Mouse (Mus musculus) embryonic facial prominence, embryonic 13.5 days (tissue): ENCODE measurements at regions not wholly inside any gene's neighbourhood (a gene's known extent, or its start where the extent isn't known, plus 50 kb on each side); places are given as distances from the start of the nearest gene placed in this dataset.
"Not testable (repeated sequence)": the region's sequence is repeated elsewhere in the genome, so short reads cannot be mapped to it uniquely, and the experiment has no call there.

Experiments used
- ATAC-seq: fragments of 200-750 bp; cut with Nextera tagmentation; 2 replicates; pipeline ENCODE4 v1.8.0; 2017; ENCODE audit warnings: low read depth; ENCODE audit not compliant: insufficient number of reproducible peaks, insufficient read depth, low FRiP score, low TSS enrichment
- H3K27ac ChIP-seq: fragments of 300-500 bp; sonication (generic); 2 replicates; pipeline ENCODE4 v1.5.1; 2015; ENCODE audit warnings: moderate library complexity, mild to moderate bottlenecking, inconsistent platforms
- H3K27me3 ChIP-seq: fragments of 300-500 bp; sonication (generic); 2 replicates; pipeline ENCODE4 v1.6.1; 2015; ENCODE audit warnings: mild to moderate bottlenecking, inconsistent platforms
- H3K36me3 ChIP-seq: fragments of 300-500 bp; sonication (generic); 2 replicates; pipeline ENCODE4 v1.6.1; 2015; ENCODE audit warnings: mild to moderate bottlenecking, inconsistent platforms
- H3K4me1 ChIP-seq: fragments of 300-500 bp; sonication (generic); 2 replicates; pipeline ENCODE4 v1.6.1; 2015; ENCODE audit warnings: inconsistent platforms
- H3K4me2 ChIP-seq: fragments of 300-500 bp; sonication (generic); 2 replicates; pipeline ENCODE4 v1.6.1; 2015; ENCODE audit warnings: moderate library complexity, mild to moderate bottlenecking, inconsistent platforms
- H3K4me3 ChIP-seq: fragments of 300-500 bp; sonication (generic); 2 replicates; pipeline ENCODE4 v1.5.1; 2015; ENCODE audit warnings: mild to moderate bottlenecking, inconsistent platforms
- H3K9ac ChIP-seq: fragments of 300-500 bp; sonication (generic); 2 replicates; pipeline ENCODE4 v1.6.1; 2015; ENCODE audit warnings: mild to moderate bottlenecking, inconsistent platforms
- H3K9me3 ChIP-seq: fragments of 300-500 bp; sonication (generic); 2 replicates; pipeline ENCODE4 v1.6.1; 2016; ENCODE audit warnings: inconsistent platforms
- WGBS: fragments of 180-500 bp; shearing (Covaris S2); methylation state at CpG from one replicate; pipeline ENCODE4 v1.1.7; 2015; ENCODE audit warnings: mixed read lengths; 5-methylcytosine and 5-hydroxymethylcytosine counted together

- Histone ChIP-seq H3K4me2 (no peak overlapping the region), H3K4me3 (no peak overlapping the region), H3K36me3 (no peaks in the 10 kb centered on the region), H3K9me3 (no peaks in the 10 kb centered on the region), H3K9ac (no peak overlapping the region), H3K4me1 (0 out of 2 replicates have a peak, but pooled peaks cover 7% of the 10 kb centered on the region), H3K27me3 (no peaks in the 10 kb centered on the region), H3K27ac (no peak overlapping the region)
- no peak for ATAC-seq
- 85% methylated on average over 4 of the region's 4 CpGs for WGBS
These were observed 162.7 kb upstream of the Intu start for GRCm38 (mm10) chr3:40368421-40368820.

GRCm38 (mm10) chr3:40371411-40371810 lies 159.7 kb upstream of the Intu start:
- Histone ChIP-seq H3K4me2 (no peak overlapping the region), H3K4me3 (no peak overlapping the region), H3K9me3 (no peaks in the 10 kb centered on the region), H3K9ac (no peak overlapping the region), H3K27ac (no peak overlapping the region), H3K4me1 (no peaks in the 10 kb centered on the region), H3K27me3 (no peaks in the 10 kb centered on the region), H3K36me3 (no peaks in the 10 kb centered on the region)
- WGBS = 58% methylated on average over 7 of the region's 7 CpGs
- no peak for ATAC-seq

GRCm38 (mm10) chr3:40376220-40376619 lies 154.9 kb upstream of the Intu start:
- H3K9me3 ChIP-seq, H3K4me2 ChIP-seq, H3K27ac ChIP-seq, ATAC-seq, H3K36me3 ChIP-seq, H3K27me3 ChIP-seq, H3K9ac ChIP-seq, H3K4me3 ChIP-seq: not testable (repeated sequence)
- peaks cover 13% of the 10 kb centered on the region for H3K4me1 ChIP-seq

- Histone ChIP-seq H3K4me2 (no peak overlapping the region), H3K27ac (no peak overlapping the region), H3K9ac (no peak overlapping the region), H3K9me3 (no peaks in the 10 kb centered on the region), H3K4me1 (peaks cover 13% of the 10 kb centered on the region), H3K4me3 (no peak overlapping the region), H3K36me3 (no peaks in the 10 kb centered on the region), H3K27me3 (no peaks in the 10 kb centered on the region)
- no peak for ATAC-seq
- WGBS = 69% methylated on average over 7 of the region's 7 CpGs
These were observed 153.7 kb upstream of the Intu start for GRCm38 (mm10) chr3:40377416-40377815.

GRCm38 (mm10) chr3:40379063-40379462 lies 152.0 kb upstream of the Intu start:
- Histone ChIP-seq H3K9ac (no peak overlapping the region), H3K36me3 (no peaks in the 10 kb centered on the region), H3K27ac (no peak overlapping the region), H3K4me3 (no peak overlapping the region), H3K27me3 (no peaks in the 10 kb centered on the region), H3K9me3 (no peaks in the 10 kb centered on the region), H3K4me2 (no peak overlapping the region), H3K4me1 (peaks cover 13% of the 10 kb centered on the region)
- no peak for ATAC-seq
- WGBS = 95% methylated on average over 2 of the region's 2 CpGs

- no peak overlapping the region for H3K4me2 ChIP-seq
- peaks cover 5% of the 10 kb centered on the region for H3K4me1 ChIP-seq
- H3K27me3 ChIP-seq = no peaks in the 10 kb centered on the region
- no peak for ATAC-seq
- H3K4me3 ChIP-seq = no peak overlapping the region
- H3K36me3 ChIP-seq = no peaks in the 10 kb centered on the region
- 25% methylated on average over 6 of the region's 6 CpGs for WGBS
- no peak overlapping the region for H3K27ac ChIP-seq
- no peak overlapping the region for H3K9ac ChIP-seq
- H3K9me3 ChIP-seq = no peaks in the 10 kb centered on the region
These were observed 139.5 kb upstream of the Intu start for GRCm38 (mm10) chr3:40391631-40392030.

GRCm38 (mm10) chr3:40398184-40398583 lies 132.9 kb upstream of the Intu start:
- Histone ChIP-seq H3K27me3 (no peaks in the 10 kb centered on the region), H3K4me3 (no peak overlapping the region), H3K4me2 (no peak overlapping the region), H3K9ac (no peak overlapping the region), H3K4me1 (peaks cover 10% of the 10 kb centered on the region), H3K36me3 (no peaks in the 10 kb centered on the region), H3K27ac (peak overlapping the region; percentile 24; the same call in 1 of the 2 replicates), H3K9me3 (no peaks in the 10 kb centered on the region)
- 51% methylated on average over 12 of the region's 12 CpGs for WGBS
- ATAC-seq = no peak

- H3K27ac ChIP-seq = no peak overlapping the region
- H3K36me3 ChIP-seq = no peaks in the 10 kb centered on the region
- H3K9me3 ChIP-seq = no peaks in the 10 kb centered on the region
- H3K4me2 ChIP-seq = no peak overlapping the region
- ATAC-seq = no peak
- H3K9ac ChIP-seq = no peak overlapping the region
- H3K4me1 ChIP-seq = peaks cover 2% of the 10 kb centered on the region; the same call in 1 of the 2 replicates
- no peak overlapping the region for H3K4me3 ChIP-seq
- WGBS = 81% methylated on average over 4 of the region's 4 CpGs
- no peaks in the 10 kb centered on the region for H3K27me3 ChIP-seq
These were observed 127.7 kb upstream of the Intu start for GRCm38 (mm10) chr3:40403402-40403801.

- no peaks in the 10 kb centered on the region for H3K4me1 ChIP-seq
- H3K4me3 ChIP-seq = no peak overlapping the region
- H3K36me3 ChIP-seq = no peaks in the 10 kb centered on the region
- H3K27ac ChIP-seq = no peak overlapping the region
- no peaks in the 10 kb centered on the region for H3K27me3 ChIP-seq
- H3K4me2 ChIP-seq = no peak overlapping the region
- no peak overlapping the region for H3K9ac ChIP-seq
- 65% methylated on average over 18 of the region's 18 CpGs for WGBS
- no peaks in the 10 kb centered on the region for H3K9me3 ChIP-seq
- no peak for ATAC-seq
These were observed 125.8 kb upstream of the Intu start for GRCm38 (mm10) chr3:40405095-40405948.

GRCm38 (mm10) chr3:40405949-40406236 lies 125.2 kb upstream of the Intu start:
- Histone ChIP-seq H3K27me3 (no peaks in the 10 kb centered on the region), H3K4me1 (no peaks in the 10 kb centered on the region), H3K27ac (no peak overlapping the region), H3K36me3 (no peaks in the 10 kb centered on the region), H3K9me3 (no peaks in the 10 kb centered on the region), H3K4me2 (no peak overlapping the region), H3K4me3 (no peak overlapping the region), H3K9ac (no peak overlapping the region)
- ATAC-seq = no peak
- 89% methylated on average over 2 of the region's 2 CpGs for WGBS

- H3K4me1 ChIP-seq = no peaks in the 10 kb centered on the region
- no peak overlapping the region for H3K27ac ChIP-seq
- H3K36me3 ChIP-seq = no peaks in the 10 kb centered on the region
- H3K4me3 ChIP-seq = no peak overlapping the region
- H3K4me2 ChIP-seq = no peak overlapping the region
- ATAC-seq = no peak
- no peaks in the 10 kb centered on the region for H3K27me3 ChIP-seq
- 42% methylated on average over 5 of the region's 5 CpGs for WGBS
- H3K9me3 ChIP-seq = no peaks in the 10 kb centered on the region
- no peak overlapping the region for H3K9ac ChIP-seq
These were observed 122.1 kb upstream of the Intu start for GRCm38 (mm10) chr3:40408921-40409488.

- Histone ChIP-seq H3K27me3 (no peaks in the 10 kb centered on the region), H3K4me1 (no peaks in the 10 kb centered on the region), H3K9ac (no peak overlapping the region), H3K27ac (no peak overlapping the region), H3K9me3 (no peaks in the 10 kb centered on the region), H3K4me2 (no peak overlapping the region), H3K36me3 (no peaks in the 10 kb centered on the region), H3K4me3 (no peak overlapping the region)
- WGBS = 69% methylated on average over 4 of the region's 4 CpGs
- no peak for ATAC-seq
These were observed 120.3 kb upstream of the Intu start for GRCm38 (mm10) chr3:40410749-40411310.
